Mouse (Mus musculus) ovary, adult 18-20 months (tissue): ENCODE data around the gene Esp8.
"Not testable (repeated sequence)": the region's sequence is repeated elsewhere in the genome, so short reads cannot be mapped to it uniquely, and the experiment has no call there.

Experiments
- DNase-seq: peaks from one replicate; pipeline ENCODE4 v3.0.0; 2022; ENCODE audit warnings: low spot score, mixed read lengths

Gene Esp8

GRCm38 (mm10) chr17:40519818-40520217 is at the start of gene Esp8:
Gene Esp8, plus strand, starts transcription at chr17:40520022.
- no peak for DNase-seq

- DNase-seq, result not testable (repeated sequence)
Observed at GRCm38 (mm10) chr17:40483566-40483965, 36.3 kb upstream of the Esp8 start.

GRCm38 (mm10) chr17:40495468-40496185 is 24.2 kb upstream of the Esp8 start:
- DNase-seq, result not testable (repeated sequence)

- no peak for DNase-seq
Observed at GRCm38 (mm10) chr17:40529813-40530212, 10.0 kb downstream of the Esp8 start.

GRCm38 (mm10) chr17:40531147-40531546 is 11.3 kb downstream of the Esp8 start:
- no peak for DNase-seq

- DNase-seq, result not testable (repeated sequence)
Observed at GRCm38 (mm10) chr17:40547005-40547404, 27.2 kb downstream of the Esp8 start.

GRCm38 (mm10) chr17:40553470-40553869 is 33.6 kb downstream of the Esp8 start:
- no peak for DNase-seq

- no peak for DNase-seq
Observed at GRCm38 (mm10) chr17:40561207-40561606, 41.4 kb downstream of the Esp8 start, which contains the start of gene Esp6. Gene Esp6, plus strand, starts transcription at chr17:40561507.
